Mouse (Mus musculus) stomach, postnatal 0 days (tissue): ENCODE measurements around the gene Rasa2.

Experiments
- CTCF ChIP-seq: IDR thresholded peaks from 2 replicates; pipeline ENCODE4 v1.5.1; 2016; ENCODE audit warnings: antibody characterized with exemption, low read depth, mild to moderate bottlenecking, moderate library complexity
- EP300 ChIP-seq: optimal IDR thresholded peaks from 2 replicates; pipeline ENCODE3; 2016; ENCODE audit warnings: antibody characterized with exemption

DNA sequence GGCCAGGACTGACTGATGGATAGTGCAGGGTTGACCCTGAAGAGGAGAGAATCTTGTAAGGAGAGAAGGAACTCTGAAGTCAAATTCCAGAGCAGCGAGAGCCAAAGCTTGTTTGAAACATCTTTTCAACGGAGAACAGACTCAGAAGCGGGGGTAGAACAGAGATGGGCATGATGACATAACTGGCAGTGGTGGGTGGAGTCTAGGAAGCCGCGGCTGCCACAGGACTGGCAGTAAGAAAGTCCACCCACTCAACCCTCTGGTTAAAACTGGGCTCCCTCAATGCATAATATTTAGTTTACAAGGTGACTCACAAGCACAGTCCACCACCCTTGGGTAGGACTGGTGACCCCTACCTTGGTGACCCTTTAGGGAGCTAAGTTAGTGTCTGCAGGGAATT, 115.7 kb downstream of the Rasa2 start:
- no peak for TF ChIP-seq CTCF
- TF ChIP-seq EP300 = no peak
